Mouse (Mus musculus): Measurements from ENCODE around the gene Map3k1. TPM values are rescaled to one million over a fixed set of nuclear protein-coding genes. Genes with fewer than 3 reads are reported as not detected.

Gene Map3k1
- total RNA-seq, 2 experiments from 2014 or later: 29.9 to 33.8 TPM

DNA sequence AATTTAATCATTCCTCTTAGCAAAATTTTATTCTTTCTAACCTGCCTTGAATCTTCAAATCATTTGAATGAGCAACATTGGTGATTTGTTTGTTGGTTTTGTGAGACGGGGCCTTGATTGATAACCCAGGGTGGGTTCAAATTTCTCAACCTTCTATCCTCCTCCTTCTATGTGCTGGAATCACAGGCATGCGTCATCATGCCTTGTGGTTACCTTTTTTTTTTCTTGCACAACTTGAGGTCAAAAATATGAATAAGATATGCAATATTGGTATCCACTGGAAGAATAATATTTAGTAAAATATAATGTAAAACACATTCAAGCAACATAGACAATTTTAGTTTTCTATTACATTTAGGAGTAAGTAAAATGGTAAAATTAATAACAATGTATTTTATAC, 3.9 kb upstream of the Map3k1 start:
- DNase-seq: no peak

DNA sequence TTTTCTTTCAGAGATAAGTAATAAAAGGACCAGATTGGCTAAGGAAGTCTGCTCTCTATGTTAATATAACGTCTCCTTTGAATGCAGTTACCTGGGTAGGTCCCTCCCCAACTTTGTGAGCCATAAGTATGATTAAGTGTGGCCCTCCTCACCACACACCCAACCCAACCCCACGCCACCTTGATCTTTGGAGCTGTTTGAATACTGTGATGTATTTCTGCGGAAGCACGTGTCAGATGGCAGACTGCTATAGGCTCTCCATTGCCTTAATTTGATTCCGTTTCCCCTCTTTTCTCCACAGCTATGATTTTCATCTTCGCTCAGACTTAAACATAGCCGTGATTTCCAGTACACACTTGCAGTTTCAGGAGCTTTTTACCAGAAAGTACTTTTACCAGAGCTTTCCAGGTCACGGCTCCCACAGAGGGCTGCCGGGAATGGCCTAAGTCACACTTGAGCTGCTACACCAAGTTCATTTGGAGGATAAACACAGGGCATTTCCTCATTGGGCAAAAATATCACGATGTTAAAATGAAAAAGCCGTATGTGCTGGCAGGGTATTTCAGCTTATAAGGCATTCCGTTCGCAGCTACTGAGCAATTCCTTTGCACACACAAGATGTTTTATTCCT, 2.3 kb upstream of the Map3k1 start:
- DNase-seq: no peak

DNA sequence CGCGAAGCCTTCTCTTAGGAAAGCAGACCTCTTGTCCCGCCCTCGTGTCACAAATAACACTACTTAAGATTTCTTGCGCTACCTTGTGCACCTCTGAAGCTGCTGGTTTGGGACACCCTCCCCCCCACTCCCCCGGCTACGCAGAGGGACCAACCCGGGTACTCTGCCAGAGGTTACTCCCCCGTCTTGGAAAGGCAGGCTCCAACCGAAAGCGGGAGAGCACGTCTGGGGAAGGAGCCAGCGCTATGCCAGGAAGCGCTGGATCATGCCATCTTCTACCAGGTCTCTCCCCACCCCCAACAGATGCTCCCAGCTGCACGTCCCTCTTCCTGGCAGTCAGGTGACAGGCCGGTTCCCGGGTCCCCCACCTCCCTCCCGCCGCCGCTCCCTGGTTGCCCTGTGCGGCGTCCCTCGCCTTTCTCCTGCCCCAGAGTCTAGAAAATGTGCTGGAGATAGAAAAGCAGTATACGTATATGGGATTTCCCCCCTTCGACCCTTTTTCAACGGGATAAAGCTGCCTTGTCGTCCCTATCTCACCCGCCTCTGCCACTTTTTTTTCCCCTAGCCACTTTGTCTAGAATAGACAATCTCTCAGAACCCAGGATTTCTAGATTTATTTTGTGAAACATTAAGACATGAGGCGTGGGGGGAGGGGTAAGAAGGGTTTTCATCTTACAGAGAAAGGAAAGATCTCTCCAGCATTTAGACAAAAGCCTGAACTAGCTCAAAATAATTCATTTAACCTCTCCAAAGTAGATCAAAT, 854 bp upstream of the Map3k1 start:
- peak; percentile 70 for DNase-seq

DNA sequence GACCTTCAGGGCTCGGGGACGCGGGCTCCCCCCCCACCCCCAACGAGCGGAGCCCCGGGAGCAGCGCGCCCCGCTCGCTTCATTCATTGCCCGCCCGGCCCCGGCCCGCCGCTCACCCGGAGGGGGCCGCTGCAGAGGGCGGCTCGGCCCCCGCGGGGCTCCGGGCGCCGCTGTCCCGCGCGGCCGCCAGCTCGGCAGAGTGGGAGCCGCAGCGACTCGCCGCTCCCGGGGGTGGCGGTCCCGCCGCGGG, 481 bp downstream of the Map3k1 start:
- DNase-seq: no peak

DNA sequence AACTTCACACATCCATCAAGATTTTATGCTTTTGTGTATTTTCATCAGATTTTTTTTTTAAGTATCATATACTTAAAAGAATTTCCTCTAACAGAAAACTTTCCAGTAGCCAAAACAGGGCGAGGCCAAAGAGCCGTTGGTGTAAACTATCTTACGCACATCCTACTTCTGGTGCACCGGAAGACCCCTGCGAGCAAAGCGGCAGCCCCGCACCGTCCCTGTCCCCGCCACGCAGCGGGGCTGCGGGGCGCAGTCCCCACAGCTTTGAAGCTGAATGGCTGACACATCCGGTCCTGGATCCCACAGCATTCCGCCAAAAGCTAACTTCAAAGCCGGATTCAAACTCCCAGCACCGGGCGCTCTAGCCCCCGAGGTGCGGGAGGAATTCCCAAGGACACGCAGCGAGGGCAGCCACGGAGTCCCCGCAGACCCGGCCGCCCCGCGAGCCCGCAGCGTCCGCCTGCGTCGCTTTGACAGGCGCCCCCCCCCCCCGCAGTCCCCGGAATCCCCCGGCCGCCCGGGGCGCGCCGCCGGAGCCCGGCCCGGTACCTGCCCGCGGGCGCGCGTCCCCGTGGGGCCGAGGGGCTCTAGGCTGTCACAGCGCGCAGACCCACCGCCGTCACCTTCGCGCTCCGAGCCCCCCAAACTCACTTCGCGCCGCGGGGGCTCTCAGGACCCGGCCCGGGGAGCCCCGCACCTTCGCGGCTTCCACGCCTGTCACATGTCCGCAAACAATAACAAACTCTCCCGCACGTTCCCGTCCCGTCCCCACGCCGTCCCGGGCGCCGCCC, 1.0 kb downstream of the Map3k1 start:
- peak; percentile 30 for DNase-seq

DNA sequence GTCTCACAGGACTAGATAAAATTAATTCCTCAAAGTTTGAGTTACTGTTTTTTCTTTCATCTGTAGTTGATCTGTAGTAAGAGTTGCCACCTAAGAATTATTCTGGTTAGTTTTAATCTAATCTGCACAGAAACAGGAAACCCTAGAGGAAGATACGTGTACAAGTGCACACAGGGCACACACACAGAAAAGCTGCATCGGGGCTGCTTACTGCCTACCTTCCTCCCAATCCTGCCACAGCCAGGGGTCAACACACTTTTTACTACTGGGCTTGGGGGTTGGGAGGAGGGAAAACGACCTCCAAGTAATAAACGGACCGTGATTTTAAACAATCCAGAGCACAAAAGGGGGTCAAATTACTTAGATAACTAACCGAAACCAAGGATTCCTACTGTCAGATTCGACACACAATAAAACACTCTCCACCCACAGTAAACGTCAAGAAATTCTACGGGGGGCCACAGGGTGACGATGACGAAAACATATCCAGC, 1.6 kb downstream of the Map3k1 start:
- DNase-seq: no peak

DNA sequence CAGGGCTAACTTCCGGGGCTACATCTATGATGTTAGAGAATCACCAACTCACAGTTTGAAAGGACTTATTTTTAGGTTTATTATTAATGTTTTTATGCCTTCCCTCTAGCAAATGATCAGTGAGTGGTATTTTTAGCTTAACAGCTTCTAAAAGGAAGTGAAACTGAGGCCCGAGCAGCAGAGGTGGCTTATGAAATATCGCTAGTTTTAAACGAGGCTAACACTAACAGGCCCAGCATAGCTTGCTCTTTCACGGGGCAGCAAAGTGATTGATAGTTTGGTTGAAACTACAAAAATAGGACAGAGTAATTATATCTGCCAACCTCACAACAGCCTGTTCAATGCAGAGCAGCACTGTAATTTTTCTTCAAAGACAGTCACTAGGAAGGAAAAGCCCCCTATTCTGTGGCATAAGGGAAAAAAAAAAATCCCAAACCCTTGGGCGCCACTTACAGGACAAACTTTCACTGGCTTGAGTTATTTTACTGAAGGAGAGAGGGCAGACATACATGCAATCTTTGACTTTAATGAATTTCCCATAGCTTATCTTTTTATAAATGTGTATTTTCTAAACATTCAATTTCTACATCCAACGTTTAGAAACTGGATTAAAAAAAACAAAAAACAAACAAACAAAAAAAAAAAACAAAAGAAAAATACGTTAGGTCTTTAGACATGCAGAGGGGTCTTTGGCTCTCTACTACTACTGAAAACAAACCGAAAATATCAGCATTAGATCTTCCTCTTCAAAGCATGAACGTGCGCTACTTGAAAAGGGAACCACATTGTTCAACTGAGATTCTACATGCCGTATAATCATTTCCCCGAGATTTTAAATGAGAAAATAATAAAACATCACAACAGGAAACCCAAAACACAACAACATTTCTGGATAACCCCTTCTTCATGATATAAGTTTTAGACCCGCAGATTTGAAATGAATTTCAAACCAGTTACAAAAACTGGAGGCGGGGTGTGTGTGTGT, 2.8 kb downstream of the Map3k1 start:
- no peak for DNase-seq

DNA sequence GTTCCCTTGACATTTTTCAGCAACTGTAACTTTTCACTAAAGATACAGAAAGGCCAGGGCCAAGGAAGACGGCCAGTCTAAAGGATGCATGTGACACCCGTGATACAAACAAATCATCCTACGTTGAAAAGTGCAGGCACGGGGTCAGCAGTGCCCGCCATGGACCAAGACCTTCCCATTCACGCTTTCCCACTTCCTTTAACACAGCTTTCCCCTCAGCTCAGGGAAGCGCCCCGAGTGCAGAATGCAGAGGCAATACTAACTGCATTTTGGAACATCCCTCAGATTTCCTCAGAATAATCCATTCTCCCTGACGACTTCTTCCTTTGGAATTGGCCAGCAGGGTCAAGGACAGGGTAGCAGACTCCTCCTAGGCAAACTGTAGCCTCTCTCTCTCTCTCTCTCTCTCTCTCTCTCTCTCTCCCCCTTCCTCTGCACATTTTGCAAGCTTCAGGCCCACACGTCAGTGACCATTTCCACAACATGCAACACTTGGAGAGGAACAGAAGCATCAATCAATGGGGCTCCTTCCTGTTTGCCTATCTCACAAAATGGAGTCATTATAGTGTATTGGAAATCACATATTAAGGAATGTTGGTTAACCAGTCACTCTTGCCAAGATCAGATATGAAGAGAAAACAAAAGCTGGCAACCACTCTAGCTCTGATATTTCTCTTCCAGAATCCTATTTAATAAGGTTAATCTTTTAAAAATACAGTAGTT, 3.7 kb downstream of the Map3k1 start:
- no peak for DNase-seq

DNA sequence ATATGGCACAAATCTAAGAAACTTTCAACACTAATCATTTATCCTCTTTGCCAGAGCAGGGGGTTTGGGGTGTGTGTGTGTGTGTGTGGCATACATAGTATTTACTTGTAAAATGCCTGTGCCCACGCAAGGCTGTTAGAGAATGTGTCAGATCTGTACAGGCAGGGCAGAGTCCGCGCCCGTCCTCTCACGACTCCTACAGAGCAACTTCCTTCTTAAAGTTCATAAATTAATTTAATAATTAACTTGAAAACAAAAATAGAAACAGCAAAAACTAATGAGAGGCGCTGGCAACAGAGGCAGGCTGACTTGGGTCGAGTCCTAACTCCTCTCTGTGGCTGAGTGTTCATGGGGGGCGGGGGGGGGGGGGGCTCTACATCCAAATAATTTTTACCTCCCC, 4.6 kb downstream of the Map3k1 start:
- no peak for DNase-seq

DNA sequence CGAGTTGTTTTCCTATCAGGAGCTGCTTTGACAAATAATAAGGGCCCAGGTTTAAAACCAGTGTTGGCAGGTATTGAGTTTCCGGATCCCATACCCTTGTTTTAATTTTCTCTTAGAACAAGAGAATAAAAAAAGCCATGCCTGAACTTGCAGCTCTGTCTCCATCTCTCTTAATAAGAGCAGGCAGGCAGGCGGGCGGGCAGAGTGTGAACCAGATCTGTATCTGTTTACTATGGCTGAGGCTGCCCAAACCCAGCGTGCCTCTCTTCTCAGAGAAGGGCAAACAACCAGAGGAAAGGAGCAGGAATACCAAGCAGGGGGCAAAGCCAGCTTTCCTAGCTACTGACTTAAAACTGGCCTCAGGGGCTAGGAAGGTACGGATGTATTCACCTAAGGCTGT, 5.3 kb downstream of the Map3k1 start:
- DNase-seq: no peak

DNA sequence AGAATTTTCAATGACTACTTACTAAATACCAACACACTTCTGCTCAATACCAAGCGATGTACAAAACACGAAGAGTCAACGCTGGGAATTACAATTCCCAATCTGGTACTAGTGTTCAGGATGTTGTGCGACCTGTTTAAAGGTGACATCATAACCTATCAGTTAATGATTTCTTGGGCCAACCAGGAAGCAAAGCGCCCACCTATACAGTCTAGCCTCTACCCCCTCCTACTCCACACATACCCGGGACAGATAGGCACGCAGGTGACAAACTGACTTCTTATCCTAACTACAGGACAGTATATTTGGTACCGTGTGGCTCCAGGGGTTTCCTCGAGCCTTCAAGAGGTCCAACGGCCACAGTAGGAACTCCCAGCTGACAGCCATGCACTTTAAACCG, 5.9 kb downstream of the Map3k1 start:
- DNase-seq: no peak

DNA sequence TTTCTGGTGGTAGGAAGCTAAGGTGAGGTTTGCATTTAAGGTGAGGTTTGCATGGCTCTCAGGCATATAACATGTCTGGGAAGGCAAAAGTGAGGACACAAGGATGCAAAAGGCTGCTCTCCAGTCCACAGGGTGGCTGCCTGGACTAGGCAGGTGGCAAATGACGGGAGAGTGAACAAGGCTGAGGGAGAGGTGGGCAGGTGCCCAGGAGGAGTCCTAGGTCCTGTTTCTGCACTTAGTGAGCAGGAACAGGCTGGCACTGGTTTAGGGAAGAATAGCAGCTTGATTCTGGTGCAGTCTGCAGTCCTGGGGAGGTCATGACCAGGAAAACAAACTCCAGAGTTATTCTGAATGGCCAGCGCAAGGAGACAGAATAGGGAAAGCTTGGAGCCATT, 6.5 kb downstream of the Map3k1 start:
- DNase-seq: no peak

DNA sequence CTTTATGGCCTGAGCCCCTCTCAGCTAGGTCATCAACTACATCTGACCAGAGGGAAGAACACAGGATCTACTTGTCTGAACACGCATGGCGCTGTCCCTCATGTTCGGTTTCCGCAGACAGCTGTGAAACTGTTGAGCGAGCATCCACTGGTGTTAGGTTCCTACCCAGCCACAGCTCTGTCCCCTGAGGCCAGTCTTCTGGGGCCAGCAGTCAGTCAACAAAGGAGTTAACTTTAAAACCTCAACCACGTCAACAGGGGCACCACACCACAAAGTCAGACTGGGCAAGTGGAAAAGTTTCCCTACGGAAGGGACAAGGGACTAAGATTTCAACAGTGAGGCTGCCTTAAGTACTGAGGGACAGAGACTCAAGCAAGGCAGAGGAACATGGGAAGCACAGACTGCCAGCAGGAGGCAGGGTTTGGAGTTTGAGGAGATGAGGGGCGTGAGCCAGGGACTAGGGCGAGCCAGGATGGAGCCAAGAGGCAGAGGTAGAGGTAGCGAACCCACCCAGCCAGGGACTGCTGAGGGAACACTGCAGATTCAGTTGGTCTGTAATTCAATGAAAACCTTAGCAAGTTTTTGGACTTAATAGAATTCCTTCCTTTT, 7.0 kb downstream of the Map3k1 start:
- DNase-seq: no peak

DNA sequence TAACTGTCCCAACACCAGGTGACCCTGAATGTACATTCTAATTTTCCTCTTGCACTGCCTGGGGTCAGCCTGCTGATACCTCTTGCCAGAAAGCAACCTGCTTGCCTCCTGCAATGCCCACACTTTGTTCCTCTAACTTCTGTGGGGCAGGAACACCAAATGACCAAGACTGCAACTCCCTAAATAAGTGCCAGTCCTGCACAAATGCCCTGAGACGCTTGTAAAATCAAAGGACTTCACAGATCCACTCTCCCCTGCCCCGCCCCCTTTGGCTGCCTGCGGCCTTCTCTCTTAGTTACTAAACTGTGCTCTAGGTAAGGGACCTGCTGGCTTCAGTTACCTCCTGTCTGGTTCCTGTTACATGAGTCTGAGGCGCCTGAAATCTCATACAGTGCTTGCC, 7.9 kb downstream of the Map3k1 start:
- no peak for DNase-seq

DNA sequence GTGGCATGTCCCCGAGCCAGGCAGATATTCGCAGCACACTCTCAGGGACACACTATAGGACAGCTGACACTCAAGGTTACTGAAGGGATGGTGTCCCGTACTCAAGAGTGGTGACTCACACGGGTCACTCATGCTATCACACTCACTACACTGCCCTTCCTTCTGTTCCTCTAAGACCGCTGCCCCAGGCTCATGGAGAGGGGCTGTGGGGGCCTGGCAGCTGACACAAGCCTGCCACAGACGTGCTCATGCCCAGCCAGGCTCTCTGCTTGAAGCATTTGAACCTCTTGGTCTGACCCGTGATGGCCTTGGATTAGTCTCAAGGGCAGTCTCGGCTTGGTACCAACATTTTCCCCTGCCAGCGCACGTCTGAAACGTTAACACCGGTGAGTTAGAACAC, 10.7 kb downstream of the Map3k1 start:
- DNase-seq: peak; percentile 35

DNA sequence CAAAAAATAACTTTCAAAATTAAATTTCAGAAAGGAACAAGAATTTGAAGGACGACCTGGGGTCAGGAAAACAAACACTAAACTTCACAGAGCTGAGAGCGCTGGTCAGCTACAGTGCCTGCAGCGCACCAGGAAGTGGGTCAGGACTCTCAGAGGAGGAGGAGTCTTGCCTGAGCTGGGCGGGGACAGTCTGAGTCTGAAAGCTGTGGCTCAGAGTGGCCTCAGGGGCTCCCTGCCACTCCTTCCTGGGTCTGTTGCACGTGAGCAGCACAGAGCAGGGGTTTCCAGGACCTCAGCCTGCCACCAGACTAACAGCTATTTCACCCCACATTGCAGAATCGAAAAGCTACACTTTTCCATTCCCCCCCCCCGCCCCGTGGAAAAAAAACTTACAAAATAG, 11.8 kb downstream of the Map3k1 start:
- peak; percentile 77 for DNase-seq

DNA sequence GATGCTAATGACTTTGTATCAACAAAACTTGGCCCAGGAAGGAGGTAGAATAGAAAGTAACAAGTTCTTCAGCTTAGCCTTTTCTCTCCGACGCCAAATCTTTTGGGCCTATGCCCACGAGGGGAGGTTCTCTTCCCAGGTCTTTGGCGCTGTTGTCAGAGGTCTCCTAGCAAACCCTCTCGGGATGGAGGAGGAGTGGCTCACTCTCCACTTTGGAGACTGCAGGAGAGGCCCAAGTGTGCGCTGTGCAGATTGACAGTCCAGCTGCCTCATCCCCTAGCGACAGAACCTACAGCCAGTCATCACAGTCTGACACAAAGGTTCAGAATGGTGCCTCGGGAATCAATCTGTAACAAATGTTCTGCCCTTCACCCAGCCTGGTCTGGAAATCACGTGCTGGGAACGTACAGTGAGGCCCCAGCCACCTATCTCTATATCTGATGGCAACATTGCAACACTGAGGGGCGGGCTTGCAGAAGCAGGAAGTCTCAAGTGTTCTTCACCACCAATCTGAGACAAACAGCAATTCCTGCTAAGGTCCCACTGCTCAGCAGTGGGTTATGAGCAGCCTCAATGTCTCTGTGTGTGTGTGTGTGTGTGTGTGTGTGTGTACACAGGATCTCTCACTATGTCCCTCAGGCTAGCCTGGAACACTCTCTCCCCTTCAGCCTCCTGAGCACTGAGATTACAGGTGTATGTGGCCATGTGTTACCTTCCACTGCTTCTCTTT, 12.4 kb downstream of the Map3k1 start:
- peak; percentile 58 for DNase-seq

DNA sequence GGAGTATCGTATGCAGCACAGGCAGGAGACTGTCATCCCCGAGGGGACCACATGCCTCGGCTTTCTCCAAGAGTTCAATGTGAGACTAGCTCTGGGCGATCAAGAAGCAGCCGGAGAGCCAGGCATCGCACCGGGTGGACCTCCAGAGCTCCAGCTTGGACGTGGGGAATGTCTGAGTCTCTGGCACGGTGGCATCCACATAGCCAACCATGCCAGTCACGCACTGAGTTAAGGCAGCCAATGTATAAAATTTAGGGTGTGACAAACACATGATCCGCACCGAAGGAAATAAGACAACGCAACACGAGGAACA, 15.9 kb downstream of the Map3k1 start:
- DNase-seq: no peak

DNA sequence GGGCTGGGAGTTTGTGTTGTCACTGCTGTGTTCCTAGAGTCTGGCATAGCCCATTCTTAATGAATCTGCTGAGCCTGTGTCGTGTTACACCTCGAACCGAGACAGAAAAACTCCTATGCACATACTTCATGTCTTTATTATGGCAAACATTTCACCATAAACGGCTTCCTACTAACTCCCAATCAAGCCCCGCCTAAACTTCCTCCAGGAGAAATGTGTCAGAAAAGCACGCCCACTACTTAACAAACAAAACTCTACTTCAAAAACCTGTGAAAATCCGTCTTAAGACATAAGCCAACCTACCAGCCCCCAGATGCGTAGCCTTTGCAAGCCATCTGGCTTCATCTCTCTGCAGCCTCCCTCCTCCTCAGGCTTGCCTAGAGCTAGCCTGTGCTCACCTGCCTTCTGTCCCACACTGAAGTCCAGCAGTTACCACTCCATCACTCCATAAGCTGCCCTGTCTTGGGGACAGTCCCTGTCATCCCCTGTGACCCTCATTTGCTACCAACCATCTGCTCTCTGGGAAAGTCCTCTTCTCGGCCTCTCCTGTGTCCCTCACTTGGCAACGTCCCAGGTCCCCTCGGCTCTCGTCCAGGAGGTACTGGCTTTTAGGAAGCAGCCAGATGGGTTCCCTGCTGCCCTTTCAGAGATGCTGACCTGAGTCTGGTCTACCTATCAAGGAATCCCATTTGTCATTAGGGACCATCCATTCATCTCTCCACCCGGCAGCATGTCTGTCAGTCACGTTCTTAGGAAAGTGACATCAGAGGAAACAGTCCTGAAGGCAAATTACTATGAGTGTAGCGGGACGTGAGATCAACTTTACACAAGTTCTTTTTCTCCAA, 16.4 kb downstream of the Map3k1 start:
- DNase-seq: peak; percentile 76

DNA sequence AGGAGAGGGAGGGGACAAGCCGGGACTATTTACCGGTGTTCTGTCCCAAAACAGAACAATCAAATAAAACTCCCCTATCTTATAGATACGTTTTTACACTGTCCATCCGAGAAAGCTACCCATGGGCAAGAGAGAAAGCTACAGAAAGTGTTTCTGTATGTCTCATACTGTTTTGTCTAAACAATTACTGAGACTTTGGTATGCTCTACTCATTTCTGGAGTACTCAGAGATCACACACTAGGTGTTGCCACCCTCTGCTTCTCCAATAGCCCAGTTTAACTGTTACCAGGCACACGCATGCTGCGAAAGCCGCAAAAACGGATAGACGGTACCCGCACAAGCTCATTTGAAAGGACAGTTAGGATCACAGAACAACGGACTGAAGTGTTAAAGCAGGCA, 17.2 kb downstream of the Map3k1 start:
- DNase-seq: no peak

All from heart, postnatal 4 days (tissue).